Mouse (Mus musculus): ENCODE results near the gene Cftr. TPM values are rescaled to one million over a fixed set of nuclear protein-coding genes. Genes with fewer than 3 reads are reported as not detected.

The Cftr gene
- polyA plus RNA-seq, 1 experiment = not detected

- Histone ChIP-seq H3K4me2 (ENCODE audit: low read depth) (no peak overlapping the region), H3K36me3 (ENCODE audit: control insufficient read depth, insufficient read depth) (no peaks in the 10 kb centered on the region), H3K27me3 (ENCODE audit: control insufficient read depth, insufficient read depth, insufficient read length) (no peaks in the 10 kb centered on the region), H3ac (ENCODE audit: control insufficient read depth, insufficient read length) (no peak overlapping the region), H3K79me2 (ENCODE audit: control insufficient read depth, insufficient read depth) (no peaks in the 10 kb centered on the region), H3K4me3 (no peak overlapping the region)
- TF ChIP-seq SRF (IDR thresholded peaks at IDR 0.05; ENCODE audit: control insufficient read depth, insufficient read length, low read depth) (no peak), USF1 (IDR thresholded peaks at IDR 0.05; ENCODE audit: low read depth) (no peak), CEBPB (IDR thresholded peaks at IDR 0.05; ENCODE audit: insufficient read depth, poor library complexity, severe bottlenecking) (no peak)
Observed at GRCm38 (mm10) chr6:18247891-18248463, 77.5 kb downstream of the Cftr start.

- Histone ChIP-seq H3K79me2 (ENCODE audit: control insufficient read depth, insufficient read depth) (no peaks in the 10 kb centered on the region), H3K27me3 (ENCODE audit: control insufficient read depth, insufficient read depth, insufficient read length) (no peaks in the 10 kb centered on the region), H3K4me3 (no peak overlapping the region), H3K36me3 (ENCODE audit: control insufficient read depth, insufficient read depth) (no peaks in the 10 kb centered on the region), H3K4me2 (ENCODE audit: low read depth) (no peak overlapping the region), H3ac (ENCODE audit: control insufficient read depth, insufficient read length) (no peak overlapping the region)
- TF ChIP-seq CEBPB (IDR thresholded peaks at IDR 0.05; ENCODE audit: insufficient read depth, poor library complexity, severe bottlenecking) (no peak), TCF12 (IDR thresholded peaks at IDR 0.05; ENCODE audit: insufficient read depth, poor library complexity, severe bottlenecking) (no peak), MYOD1 (IDR thresholded peaks at IDR 0.05; ENCODE audit: control insufficient read depth in 1 of 3, insufficient read length in 2 of 3, low read depth in 2 of 3) (no peak), MYOG (IDR thresholded peaks at IDR 0.05; ENCODE audit: control insufficient read depth in 1 of 3, insufficient read depth in 1 of 3, insufficient read length in 2 of 3, low read depth in 2 of 3) (no peak), POLR2AphosphoS2 (IDR thresholded peaks at IDR 0.05; ENCODE audit: insufficient read length, low read depth) (no peak), SRF (IDR thresholded peaks at IDR 0.05; ENCODE audit: control insufficient read depth, insufficient read length, low read depth) (no peak), TCF3 (IDR thresholded peaks at IDR 0.05; ENCODE audit: insufficient read length, low read depth) (no peak), POLR2A (IDR thresholded peaks at IDR 0.05; ENCODE audit: insufficient read length, low read depth) (no peak), E2F4 (IDR thresholded peaks at IDR 0.05; ENCODE audit: insufficient read depth) (no peak), MAX (IDR thresholded peaks at IDR 0.05; ENCODE audit: low read depth) (no peak), REST (IDR thresholded peaks at IDR 0.05; ENCODE audit: insufficient read depth, insufficient read length) (no peak)
Observed at GRCm38 (mm10) chr6:18248464-18248863, 78.0 kb downstream of the Cftr start.

GRCm38 (mm10) chr6:18254586-18254985 is 84.1 kb downstream of the Cftr start:
- Histone ChIP-seq H3K4me3 (no peak overlapping the region), H3ac (ENCODE audit: control insufficient read depth, insufficient read length) (no peak overlapping the region), H3K36me3 (ENCODE audit: control insufficient read depth, insufficient read depth) (no peaks in the 10 kb centered on the region), H3K4me2 (ENCODE audit: low read depth) (no peak overlapping the region), H3K79me2 (ENCODE audit: control insufficient read depth, insufficient read depth) (no peaks in the 10 kb centered on the region), H3K27me3 (ENCODE audit: control insufficient read depth, insufficient read depth, insufficient read length) (no peaks in the 10 kb centered on the region)
- TF ChIP-seq SRF (IDR thresholded peaks at IDR 0.05; ENCODE audit: control insufficient read depth, insufficient read length, low read depth) = no peak
- TF ChIP-seq TCF3 (IDR thresholded peaks at IDR 0.05; ENCODE audit: insufficient read length, low read depth) = no peak
- no peak for TF ChIP-seq REST (IDR thresholded peaks at IDR 0.05; ENCODE audit: insufficient read depth, insufficient read length)
- no peak for TF ChIP-seq USF1 (IDR thresholded peaks at IDR 0.05; ENCODE audit: low read depth)
- TF ChIP-seq MYOD1 (IDR thresholded peaks at IDR 0.05; ENCODE audit: control insufficient read depth in 1 of 3, insufficient read length in 2 of 3, low read depth in 2 of 3) = no peak
- TF ChIP-seq CEBPB (IDR thresholded peaks at IDR 0.05; ENCODE audit: insufficient read depth, poor library complexity, severe bottlenecking) = no peak
- no peak for TF ChIP-seq MAX (IDR thresholded peaks at IDR 0.05; ENCODE audit: low read depth)
- TF ChIP-seq POLR2A (IDR thresholded peaks at IDR 0.05; ENCODE audit: insufficient read length, low read depth) = no peak
- TF ChIP-seq MYOG (IDR thresholded peaks at IDR 0.05; ENCODE audit: control insufficient read depth in 1 of 3, insufficient read depth in 1 of 3, insufficient read length in 2 of 3, low read depth in 2 of 3) = no peak
- TF ChIP-seq E2F4 (IDR thresholded peaks at IDR 0.05; ENCODE audit: insufficient read depth) = no peak
- TF ChIP-seq TCF12 (IDR thresholded peaks at IDR 0.05; ENCODE audit: insufficient read depth, poor library complexity, severe bottlenecking) = no peak

GRCm38 (mm10) chr6:18270983-18271382 is 100.5 kb downstream of the Cftr start:
- Histone ChIP-seq H3K36me3 (ENCODE audit: control insufficient read depth, insufficient read depth) (no peaks in the 10 kb centered on the region), H3K27me3 (ENCODE audit: control insufficient read depth, insufficient read depth, insufficient read length) (no peaks in the 10 kb centered on the region), H3K79me2 (ENCODE audit: control insufficient read depth, insufficient read depth) (no peaks in the 10 kb centered on the region), H3K4me2 (ENCODE audit: low read depth) (no peak overlapping the region), H3K4me3 (no peak overlapping the region), H3ac (ENCODE audit: control insufficient read depth, insufficient read length) (no peak overlapping the region)
- TF ChIP-seq TCF3 (IDR thresholded peaks at IDR 0.05; ENCODE audit: insufficient read length, low read depth) (no peak), USF1 (IDR thresholded peaks at IDR 0.05; ENCODE audit: low read depth) (no peak), POLR2A (IDR thresholded peaks at IDR 0.05; ENCODE audit: insufficient read length, low read depth) (no peak), MYOD1 (IDR thresholded peaks at IDR 0.05; ENCODE audit: control insufficient read depth in 1 of 3, insufficient read length in 2 of 3, low read depth in 2 of 3) (no peak), SRF (IDR thresholded peaks at IDR 0.05; ENCODE audit: control insufficient read depth, insufficient read length, low read depth) (no peak), POLR2AphosphoS2 (IDR thresholded peaks at IDR 0.05; ENCODE audit: insufficient read length, low read depth) (no peak)

GRCm38 (mm10) chr6:18300781-18301180 is 130.3 kb downstream of the Cftr start:
- Histone ChIP-seq H3K79me2 (ENCODE audit: control insufficient read depth, insufficient read depth) (no peaks in the 10 kb centered on the region), H3K36me3 (ENCODE audit: control insufficient read depth, insufficient read depth) (no peaks in the 10 kb centered on the region), H3K4me3 (no peak overlapping the region), H3ac (ENCODE audit: control insufficient read depth, insufficient read length) (no peak overlapping the region), H3K4me2 (ENCODE audit: low read depth) (no peak overlapping the region), H3K27me3 (ENCODE audit: control insufficient read depth, insufficient read depth, insufficient read length) (no peaks in the 10 kb centered on the region)
- no peak for TF ChIP-seq USF1 (IDR thresholded peaks at IDR 0.05; ENCODE audit: low read depth)
- no peak for TF ChIP-seq POLR2AphosphoS2 (IDR thresholded peaks at IDR 0.05; ENCODE audit: insufficient read length, low read depth)
- TF ChIP-seq TCF12 (IDR thresholded peaks at IDR 0.05; ENCODE audit: insufficient read depth, poor library complexity, severe bottlenecking) = no peak
- TF ChIP-seq MYOG (IDR thresholded peaks at IDR 0.05; ENCODE audit: control insufficient read depth in 1 of 3, insufficient read depth in 1 of 3, insufficient read length in 2 of 3, low read depth in 2 of 3) = no peak
- TF ChIP-seq TCF3 (IDR thresholded peaks at IDR 0.05; ENCODE audit: insufficient read length, low read depth) = no peak
- no peak for TF ChIP-seq MAX (IDR thresholded peaks at IDR 0.05; ENCODE audit: low read depth)
- TF ChIP-seq REST (IDR thresholded peaks at IDR 0.05; ENCODE audit: insufficient read depth, insufficient read length) = no peak
- TF ChIP-seq SRF (IDR thresholded peaks at IDR 0.05; ENCODE audit: control insufficient read depth, insufficient read length, low read depth) = no peak

Data from myocyte (in vitro differentiated cells).